Mouse (Mus musculus): ENCODE data around the gene Ccdc57. TPM values are rescaled to one million over a fixed set of nuclear protein-coding genes. Genes with fewer than 3 reads are reported as not detected.
A peak's percentile ranks its signal among the peaks of the same experiment; 100 is the strongest.

Gene Ccdc57
- polyA plus RNA-seq (2015; fragmentation: Nextera tagmentation; extraction: Ambion mirVana): 1.1 and 1.3 TPM in 2 replicates

GRCm38 (mm10) chr11:120932564-120933398 is at the start of gene Ccdc57:
Ccdc57 (minus strand) TSS chr11:120932872.
- 10% methylated on average over 44 of the region's 44 CpGs for WGBS
- Histone ChIP-seq H3K36me3 (ENCODE audit: control insufficient read depth, insufficient read depth) (no peaks in the 10 kb centered on the region; the same call in 1 of the 2 replicates), H3K27ac (ENCODE audit: low read depth, low read length) (no peak within 1 kb of the TSS), H3K9ac (ENCODE audit: low read depth, low read length) (peak within 1 kb of the TSS; percentile 47), H3K9me3 (ENCODE audit: control insufficient read depth) (no peaks in the 10 kb centered on the region), H3K4me1 (replicated peaks; ENCODE audit: control insufficient read depth, insufficient read depth, low read length) (no peaks in the 10 kb centered on the region), H3K4me3 (ENCODE audit: low read depth, low read length) (peak within 1 kb of the TSS; percentile 73), H3K4me2 (replicated peaks; ENCODE audit: low read depth) (peak within 1 kb of the TSS; percentile 74), H3K27me3 (replicated peaks; ENCODE audit: control insufficient read depth, insufficient read depth, low read length) (no peaks in the 10 kb centered on the region)
- ATAC-seq: peak; percentile 89
- no peak for TF ChIP-seq CTCF (IDR thresholded peaks at IDR 0.05; ENCODE audit: low read depth)

DNA sequence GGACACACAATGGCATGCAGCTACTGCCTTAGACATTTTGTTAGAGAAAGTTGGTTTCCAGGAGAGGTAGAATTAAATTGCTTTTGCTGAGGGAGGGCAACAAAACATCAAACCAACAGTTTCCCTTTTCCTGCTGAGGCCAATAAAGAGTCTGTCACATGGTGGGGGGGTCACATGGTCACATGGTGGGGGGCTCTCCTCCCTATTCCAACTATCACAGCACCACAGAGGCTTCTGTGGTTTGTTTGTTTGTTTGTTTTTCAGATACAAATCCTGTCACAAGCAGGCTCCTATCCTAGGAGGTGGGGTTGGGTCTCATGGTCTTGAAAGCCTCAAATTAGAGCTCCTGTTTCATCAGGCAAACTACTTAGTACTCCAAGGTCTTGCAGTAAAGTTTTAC is 49.8 kb upstream of the Ccdc57 start:
- no peak for ATAC-seq
- Histone ChIP-seq H3K4me1 (replicated peaks; ENCODE audit: control insufficient read depth, insufficient read depth, low read length) (0 out of 2 replicates have a peak, but pooled peaks cover 6% of the 10 kb centered on the region), H3K27ac (ENCODE audit: low read depth, low read length) (peak overlapping the region; percentile 3), H3K36me3 (ENCODE audit: control insufficient read depth, insufficient read depth) (peaks cover 65% of the 10 kb centered on the region), H3K9ac (ENCODE audit: low read depth, low read length) (no peak overlapping the region), H3K4me2 (replicated peaks; ENCODE audit: low read depth) (no peak overlapping the region), H3K27me3 (replicated peaks; ENCODE audit: control insufficient read depth, insufficient read depth, low read length) (no peaks in the 10 kb centered on the region), H3K9me3 (ENCODE audit: control insufficient read depth) (no peaks in the 10 kb centered on the region), H3K4me3 (ENCODE audit: low read depth, low read length) (no peak overlapping the region)
- no peak for TF ChIP-seq CTCF (IDR thresholded peaks at IDR 0.05; ENCODE audit: low read depth)

DNA sequence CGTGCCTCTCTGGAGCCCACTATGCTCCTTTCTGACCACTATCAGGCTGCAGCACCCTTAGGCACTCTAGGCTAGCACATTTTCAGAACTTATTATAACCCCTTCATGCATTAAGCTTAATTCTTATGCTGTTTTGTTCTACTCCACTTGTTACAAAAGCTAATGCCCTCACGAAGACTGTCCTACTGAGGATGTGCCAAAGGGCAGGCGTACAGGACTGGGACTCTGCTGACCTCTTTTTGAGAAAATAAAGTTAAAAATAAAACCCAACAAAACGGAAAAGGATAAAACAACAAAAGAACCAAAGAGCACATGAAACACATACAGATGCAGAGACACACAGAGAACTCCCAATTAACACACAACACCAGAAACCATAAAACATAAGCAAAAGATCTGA is 49.0 kb upstream of the Ccdc57 start:
- H3K9ac ChIP-seq (ENCODE audit: low read depth, low read length): no peak overlapping the region
- no peak for TF ChIP-seq CTCF (IDR thresholded peaks at IDR 0.05; ENCODE audit: low read depth)
- H3K36me3 ChIP-seq (ENCODE audit: control insufficient read depth, insufficient read depth): peaks cover 65% of the 10 kb centered on the region
- 84% methylated on average over 4 of the region's 4 CpGs for WGBS
- no peaks in the 10 kb centered on the region for H3K9me3 ChIP-seq (ENCODE audit: control insufficient read depth)
- ATAC-seq: no peak
- H3K4me1 ChIP-seq (replicated peaks; ENCODE audit: control insufficient read depth, insufficient read depth, low read length): 0 out of 2 replicates have a peak, but pooled peaks cover 6% of the 10 kb centered on the region
- no peak overlapping the region for H3K4me2 ChIP-seq (replicated peaks; ENCODE audit: low read depth)
- no peak overlapping the region for H3K4me3 ChIP-seq (ENCODE audit: low read depth, low read length)
- no peak overlapping the region for H3K27ac ChIP-seq (ENCODE audit: low read depth, low read length)
- no peaks in the 10 kb centered on the region for H3K27me3 ChIP-seq (replicated peaks; ENCODE audit: control insufficient read depth, insufficient read depth, low read length)

DNA sequence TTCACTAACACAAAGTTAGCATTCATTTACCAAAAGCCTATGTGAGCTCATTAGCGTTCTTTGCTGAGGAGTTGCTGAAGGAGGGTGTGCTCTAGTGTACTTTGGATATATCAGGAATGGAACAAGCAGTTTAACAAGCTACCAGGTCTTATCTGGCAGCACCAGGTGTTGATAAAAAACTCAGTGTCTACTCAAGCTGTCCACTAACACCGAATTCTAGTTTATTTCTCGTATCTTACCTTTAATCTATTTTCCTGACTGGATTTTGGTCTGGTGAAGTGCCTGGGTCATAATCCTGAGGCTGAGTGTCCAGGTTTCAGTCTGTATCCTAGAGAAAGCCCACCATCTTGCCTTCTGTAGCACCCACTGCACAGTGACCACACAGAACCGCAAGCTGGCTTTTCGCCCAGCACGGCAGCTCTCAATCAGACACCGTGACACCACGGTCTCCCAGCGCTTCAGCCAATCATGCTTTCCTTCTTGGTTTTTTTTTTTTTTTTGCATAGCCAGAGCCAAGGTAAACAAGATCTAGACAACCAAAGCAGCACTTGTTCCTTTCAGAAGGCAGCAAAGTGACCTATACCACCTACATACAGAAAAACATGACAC is 47.9 kb upstream of the Ccdc57 start:
- peaks cover 6% of the 10 kb centered on the region; the same call in 1 of the 2 replicates for H3K4me1 ChIP-seq (replicated peaks; ENCODE audit: control insufficient read depth, insufficient read depth, low read length)
- H3K27me3 ChIP-seq (replicated peaks; ENCODE audit: control insufficient read depth, insufficient read depth, low read length): no peaks in the 10 kb centered on the region
- 49% methylated on average over 9 of the region's 9 CpGs for WGBS
- H3K4me2 ChIP-seq (replicated peaks; ENCODE audit: low read depth): no peak overlapping the region; the same call in 1 of the 2 replicates
- H3K27ac ChIP-seq (ENCODE audit: low read depth, low read length): peak overlapping the region; percentile 62; the same call in 1 of the 2 replicates
- TF ChIP-seq CTCF (IDR thresholded peaks at IDR 0.05; ENCODE audit: low read depth): no peak
- no peaks in the 10 kb centered on the region for H3K9me3 ChIP-seq (ENCODE audit: control insufficient read depth)
- peaks cover 63% of the 10 kb centered on the region for H3K36me3 ChIP-seq (ENCODE audit: control insufficient read depth, insufficient read depth)
- peak; percentile 39; the same call in 1 of the 2 replicates for ATAC-seq
- H3K9ac ChIP-seq (ENCODE audit: low read depth, low read length): no peak overlapping the region
- H3K4me3 ChIP-seq (ENCODE audit: low read depth, low read length): no peak overlapping the region

GRCm38 (mm10) chr11:120979711-120980426 is 47.2 kb upstream of the Ccdc57 start:
- H3K36me3 ChIP-seq (ENCODE audit: control insufficient read depth, insufficient read depth): peaks cover 67% of the 10 kb centered on the region
- peak overlapping the region; percentile 62; the same call in 1 of the 2 replicates for H3K27ac ChIP-seq (ENCODE audit: low read depth, low read length)
- H3K27me3 ChIP-seq (replicated peaks; ENCODE audit: control insufficient read depth, insufficient read depth, low read length): no peaks in the 10 kb centered on the region
- 51% methylated on average over 8 of the region's 8 CpGs for WGBS
- H3K4me2 ChIP-seq (replicated peaks; ENCODE audit: low read depth): no peak overlapping the region; the same call in 1 of the 2 replicates
- H3K9me3 ChIP-seq (ENCODE audit: control insufficient read depth): no peaks in the 10 kb centered on the region
- H3K9ac ChIP-seq (ENCODE audit: low read depth, low read length): no peak overlapping the region
- peaks cover 6% of the 10 kb centered on the region; the same call in 1 of the 2 replicates for H3K4me1 ChIP-seq (replicated peaks; ENCODE audit: control insufficient read depth, insufficient read depth, low read length)
- no peak for ATAC-seq
- TF ChIP-seq CTCF (IDR thresholded peaks at IDR 0.05; ENCODE audit: low read depth): no peak
- H3K4me3 ChIP-seq (ENCODE audit: low read depth, low read length): no peak overlapping the region

- ATAC-seq: no peak
- H3K9me3 ChIP-seq (ENCODE audit: control insufficient read depth): no peaks in the 10 kb centered on the region
- H3K9ac ChIP-seq (ENCODE audit: low read depth, low read length): no peak overlapping the region
- H3K36me3 ChIP-seq (ENCODE audit: control insufficient read depth, insufficient read depth): peaks cover 81% of the 10 kb centered on the region
- no peak overlapping the region for H3K4me3 ChIP-seq (ENCODE audit: low read depth, low read length)
- no peak overlapping the region for H3K27ac ChIP-seq (ENCODE audit: low read depth, low read length)
- no peaks in the 10 kb centered on the region; the same call in 1 of the 2 replicates for H3K4me1 ChIP-seq (replicated peaks; ENCODE audit: control insufficient read depth, insufficient read depth, low read length)
- 61% methylated on average over 6 of the region's 6 CpGs for WGBS
- no peak overlapping the region for H3K4me2 ChIP-seq (replicated peaks; ENCODE audit: low read depth)
- no peak for TF ChIP-seq CTCF (IDR thresholded peaks at IDR 0.05; ENCODE audit: low read depth)
- H3K27me3 ChIP-seq (replicated peaks; ENCODE audit: control insufficient read depth, insufficient read depth, low read length): no peaks in the 10 kb centered on the region
These were observed 40.6 kb upstream of the Ccdc57 start for GRCm38 (mm10) chr11:120973318-120973717.
